Mouse (Mus musculus) embryo, embryonic 10.5 days (tissue): ENCODE data around the gene Duox1.

Experiments used
- DNase-seq: peaks from one replicate; pipeline ENCODE4 v3.0.0-alpha.2; 2015; ENCODE audit warnings: low spot score

The Duox1 gene

GRCm38 (mm10) chr2:122315372-122315771 is at the start of gene Duox1:
Gene Duox1 (plus strand): TSS chr2:122315672.
- DNase-seq: no peak

- no peak for DNase-seq
Measured at GRCm38 (mm10) chr2:122266407-122267193, 48.9 kb upstream of the Duox1 start.

- DNase-seq: no peak
Measured at GRCm38 (mm10) chr2:122278769-122279168, 36.7 kb upstream of the Duox1 start.

- no peak for DNase-seq
Measured at GRCm38 (mm10) chr2:122284091-122284490, 31.4 kb upstream of the Duox1 start.

- DNase-seq: no peak
Measured at GRCm38 (mm10) chr2:122286137-122286536, 29.3 kb upstream of the Duox1 start.

- peak; percentile 40 for DNase-seq
Measured at GRCm38 (mm10) chr2:122294916-122295315, 20.6 kb upstream of the Duox1 start.

- peak; percentile 45 for DNase-seq
Measured at GRCm38 (mm10) chr2:122297271-122298095, 18.0 kb upstream of the Duox1 start.

GRCm38 (mm10) chr2:122298096-122298499 is 17.4 kb upstream of the Duox1 start, which contains the start of gene Duox2:
Gene Duox2 (minus strand): TSS chr2:122298449.
- peak; percentile 42 for DNase-seq

- peak; percentile 42 for DNase-seq
Measured at GRCm38 (mm10) chr2:122298596-122299490, 16.6 kb upstream of the Duox1 start, which contains the start of gene Duoxa2. Gene Duoxa2 (plus strand): TSS chr2:122298900.

GRCm38 (mm10) chr2:122299911-122300655 is 15.4 kb upstream of the Duox1 start:
- DNase-seq: peak; percentile 17

- DNase-seq: no peak
Measured at GRCm38 (mm10) chr2:122300656-122301020, 14.8 kb upstream of the Duox1 start.

GRCm38 (mm10) chr2:122301081-122301920 is 14.2 kb upstream of the Duox1 start:
- peak; percentile 48 for DNase-seq

- no peak for DNase-seq
Measured at GRCm38 (mm10) chr2:122301921-122302573, 13.4 kb upstream of the Duox1 start.

GRCm38 (mm10) chr2:122302574-122303241 is 12.8 kb upstream of the Duox1 start:
- DNase-seq: peak; percentile 89

GRCm38 (mm10) chr2:122304544-122304943 is 10.9 kb upstream of the Duox1 start:
- no peak for DNase-seq

- no peak for DNase-seq
Measured at GRCm38 (mm10) chr2:122305097-122305892, 10.2 kb upstream of the Duox1 start.

- DNase-seq: no peak
Measured at GRCm38 (mm10) chr2:122306184-122306583, 9.3 kb upstream of the Duox1 start.

GRCm38 (mm10) chr2:122309647-122310046 is 5.8 kb upstream of the Duox1 start:
- no peak for DNase-seq
